Mouse (Mus musculus) intestine, embryonic 16.5 days (tissue): Measurements from ENCODE around the gene Cinp. TPM values are rescaled to one million over a fixed set of nuclear protein-coding genes. Genes with fewer than 3 reads are reported as not detected.

Experiments used
- ATAC-seq: fragments of 200-750 bp; cut with Nextera tagmentation; 2 replicates; pipeline ENCODE4 v1.8.0; 2017; ENCODE audit warnings: moderate TSS enrichment, moderate library complexity
- H3K27ac ChIP-seq: fragments of 300-500 bp; sonication (generic); 2 replicates; pipeline ENCODE4 v1.5.1; 2014; ENCODE audit warnings: mild to moderate bottlenecking, low read length
- H3K27me3 ChIP-seq: fragments of 300-500 bp; sonication (generic); replicated peaks from 2 replicates; pipeline ENCODE4 v1.6.1; 2014; ENCODE audit warnings: low read length, control low read depth, mixed read lengths; ENCODE audit not compliant: control insufficient read depth, insufficient read depth
- H3K36me3 ChIP-seq: fragments of 300-500 bp; sonication (generic); 2 replicates; pipeline ENCODE4 v1.6.1; 2014; ENCODE audit warnings: low read length, control low read depth; ENCODE audit not compliant: control insufficient read depth, insufficient read depth
- H3K4me1 ChIP-seq: fragments of 300-500 bp; sonication (generic); 2 replicates; pipeline ENCODE4 v1.6.1; 2014; ENCODE audit warnings: low read length, control low read depth, mixed read lengths; ENCODE audit not compliant: control insufficient read depth, insufficient read depth
- H3K4me2 ChIP-seq: fragments of 300-500 bp; sonication (generic); 2 replicates; pipeline ENCODE4 v1.6.1; 2014; ENCODE audit warnings: low read depth, low read length, control low read depth
- H3K4me3 ChIP-seq: fragments of 300-500 bp; sonication (generic); 2 replicates; pipeline ENCODE4 v1.5.1; 2014; ENCODE audit warnings: mild to moderate bottlenecking, low read length
- H3K9ac ChIP-seq: fragments of 300-500 bp; sonication (generic); 2 replicates; pipeline ENCODE4 v1.6.1; 2014; ENCODE audit warnings: low read depth, low read length
- H3K9me3 ChIP-seq: fragments of 300-500 bp; sonication (generic); 2 replicates; pipeline ENCODE4 v1.6.1; 2016; ENCODE audit warnings: low read length, control low read depth; ENCODE audit not compliant: control insufficient read depth
- WGBS: fragments of 180-500 bp; shearing (Covaris S2); extraction: QIAGEN DNeasy Blood & Tissue Kit; methylation state at CpG from one replicate; pipeline ENCODE4 v1.1.7; 2014; 5-methylcytosine and 5-hydroxymethylcytosine counted together
- polyA plus RNA-seq: library from polyadenylated mRNA; unstranded; fragments of >200 nt; fragmentation: Nextera tagmentation; extraction: Ambion mirVana; gene quantifications from 2 replicates; pipeline ENCODE4 v1.2.1, GENCODE M21; 2015

Gene Cinp
- polyA plus RNA-seq, 1 experiment from 2014 or later, result 72.7 TPM

DNA sequence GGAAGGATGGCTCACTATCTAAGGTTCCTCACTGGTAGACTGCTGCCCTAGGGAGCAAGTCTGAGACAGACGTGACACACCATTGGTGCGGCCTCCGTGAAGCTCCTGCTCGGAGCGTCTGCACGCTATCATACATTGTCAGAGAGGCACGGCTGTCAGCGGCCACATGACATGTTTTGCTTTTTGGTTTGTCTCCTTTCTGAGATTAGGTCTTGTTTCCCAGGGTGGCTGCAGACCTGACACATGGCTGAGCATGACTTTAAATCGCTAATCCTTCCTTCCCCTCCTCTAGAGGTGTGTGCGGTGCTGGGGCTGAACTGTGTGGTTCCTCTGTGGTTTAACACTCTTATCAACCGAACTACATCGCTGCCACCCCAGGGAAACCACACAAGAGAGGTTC, 37.5 kb downstream of the Cinp start:
- H3K4me3 ChIP-seq, result peak overlapping the region; percentile 76
- H3K9ac ChIP-seq, result peak overlapping the region; percentile 89
- no peaks in the 10 kb centered on the region for H3K27me3 ChIP-seq
- no peak overlapping the region for H3K27ac ChIP-seq
- H3K4me1 ChIP-seq, result peaks cover 16% of the 10 kb centered on the region
- 59% methylated on average over 12 of the region's 12 CpGs for WGBS
- ATAC-seq, result no peak
- no peaks in the 10 kb centered on the region for H3K9me3 ChIP-seq
- no peaks in the 10 kb centered on the region; the same call in 1 of the 2 replicates for H3K36me3 ChIP-seq
- H3K4me2 ChIP-seq, result peak overlapping the region; percentile 67

- H3K27me3 ChIP-seq, result no peaks in the 10 kb centered on the region
- H3K27ac ChIP-seq, result peak overlapping the region; percentile 58
- peak overlapping the region; percentile 76 for H3K4me3 ChIP-seq
- peak; percentile 29 for ATAC-seq
- 12% methylated on average over 9 of the region's 9 CpGs for WGBS
- peak overlapping the region; percentile 89 for H3K9ac ChIP-seq
- peaks cover 21% of the 10 kb centered on the region for H3K4me1 ChIP-seq
- peak overlapping the region; percentile 67 for H3K4me2 ChIP-seq
- H3K36me3 ChIP-seq, result no peaks in the 10 kb centered on the region
- H3K9me3 ChIP-seq, result no peaks in the 10 kb centered on the region
Observed at GRCm38 (mm10) chr12:110850929-110851256, 38.1 kb downstream of the Cinp start.

GRCm38 (mm10) chr12:110850010-110850928, 38.7 kb downstream of the Cinp start, which contains the start of gene Zfp839:
TSS of gene Zfp839 (plus strand) at chr12:110850253.
- peaks cover 22% of the 10 kb centered on the region for H3K4me1 ChIP-seq
- peak within 1 kb of the TSS; percentile 89 for H3K9ac ChIP-seq
- peak; percentile 78 for ATAC-seq
- no peaks in the 10 kb centered on the region for H3K9me3 ChIP-seq
- peak within 1 kb of the TSS; percentile 76 for H3K4me3 ChIP-seq
- no peaks in the 10 kb centered on the region for H3K36me3 ChIP-seq
- H3K27me3 ChIP-seq, result no peaks in the 10 kb centered on the region
- peak within 1 kb of the TSS; percentile 67 for H3K4me2 ChIP-seq
- H3K27ac ChIP-seq, result peak within 1 kb of the TSS; percentile 68
- WGBS, result under 1% methylated on average over 85 of the region's 89 CpGs

GRCm38 (mm10) chr12:110846191-110846765, 42.7 kb downstream of the Cinp start:
- peak overlapping the region; percentile 55 for H3K4me3 ChIP-seq
- peak overlapping the region; percentile 66; the same call in 1 of the 2 replicates for H3K9ac ChIP-seq
- H3K27me3 ChIP-seq, result no peaks in the 10 kb centered on the region
- H3K4me2 ChIP-seq, result peak overlapping the region; percentile 71
- no peaks in the 10 kb centered on the region for H3K36me3 ChIP-seq
- no peak for ATAC-seq
- peak overlapping the region; percentile 75; the same call in 1 of the 2 replicates for H3K27ac ChIP-seq
- no peaks in the 10 kb centered on the region for H3K9me3 ChIP-seq
- peaks cover 14% of the 10 kb centered on the region for H3K4me1 ChIP-seq
- 61% methylated on average over 6 of the region's 6 CpGs for WGBS

GRCm38 (mm10) chr12:110845131-110845880, 43.6 kb downstream of the Cinp start:
- H3K4me3 ChIP-seq, result peak overlapping the region; percentile 55
- peak overlapping the region; percentile 71 for H3K4me2 ChIP-seq
- H3K27me3 ChIP-seq, result no peaks in the 10 kb centered on the region
- WGBS, result under 1% methylated on average over 36 of the region's 36 CpGs
- H3K4me1 ChIP-seq, result peaks cover 9% of the 10 kb centered on the region
- no peaks in the 10 kb centered on the region for H3K36me3 ChIP-seq
- peak overlapping the region; percentile 85 for H3K27ac ChIP-seq
- H3K9ac ChIP-seq, result peak overlapping the region; percentile 66
- no peaks in the 10 kb centered on the region for H3K9me3 ChIP-seq
- peak; percentile 94 for ATAC-seq

- WGBS, result under 1% methylated on average over 42 of the region's 42 CpGs
- Histone ChIP-seq H3K9me3 (no peaks in the 10 kb centered on the region), H3K27ac (peak overlapping the region; percentile 85), H3K27me3 (no peaks in the 10 kb centered on the region), H3K9ac (peak overlapping the region; percentile 63), H3K4me1 (peaks cover 9% of the 10 kb centered on the region), H3K4me2 (peak overlapping the region; percentile 71), H3K4me3 (peak overlapping the region; percentile 55), H3K36me3 (no peaks in the 10 kb centered on the region)
- peak; percentile 61 for ATAC-seq
Observed at GRCm38 (mm10) chr12:110844227-110845130, 44.5 kb downstream of the Cinp start.

DNA sequence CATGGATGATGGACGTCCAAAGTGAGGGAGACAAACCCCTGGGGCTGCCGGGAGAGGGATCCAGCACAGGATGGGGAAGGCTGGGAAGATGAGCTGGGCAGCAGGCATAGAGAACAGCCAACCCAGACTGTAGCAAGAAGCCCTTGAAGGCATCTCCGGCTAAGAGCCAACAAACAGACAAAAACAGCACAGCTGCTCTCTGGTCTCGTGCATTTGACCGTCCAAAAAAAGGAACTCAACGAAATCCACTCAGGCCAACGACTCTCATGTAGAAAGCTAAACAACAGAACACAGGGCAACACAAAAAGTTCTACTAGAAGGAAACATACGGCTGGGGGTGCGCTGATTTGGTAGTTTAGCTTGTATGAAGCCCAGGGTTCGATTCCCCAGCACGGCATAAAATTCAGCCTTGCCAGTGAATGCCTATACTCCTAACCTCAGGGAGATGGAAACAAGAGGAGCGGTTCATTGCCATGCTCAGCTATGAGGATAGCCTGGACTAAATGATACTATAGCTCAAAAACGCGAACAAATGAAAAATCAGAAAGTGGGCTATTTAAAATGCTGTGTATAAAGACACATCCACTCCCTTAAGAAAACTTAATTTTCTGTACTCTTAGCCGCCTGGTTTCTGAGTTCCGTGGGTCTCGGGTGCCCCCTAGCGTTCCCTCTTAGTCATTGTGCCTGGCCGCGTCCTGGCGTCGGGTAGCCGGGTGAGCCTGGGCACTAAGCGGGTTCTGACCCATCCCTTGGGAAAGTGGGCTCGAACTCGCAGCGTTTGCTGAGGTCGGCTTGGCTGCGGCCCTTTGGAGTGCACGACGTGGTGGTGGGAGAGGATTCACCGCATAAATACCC, 45.5 kb downstream of the Cinp start:
- Histone ChIP-seq H3K4me3 (peak overlapping the region; percentile 55), H3K4me2 (peak overlapping the region; percentile 71), H3K27me3 (no peaks in the 10 kb centered on the region), H3K27ac (no peak overlapping the region), H3K9me3 (no peaks in the 10 kb centered on the region), H3K36me3 (no peaks in the 10 kb centered on the region), H3K4me1 (peaks cover 8% of the 10 kb centered on the region), H3K9ac (peak overlapping the region; percentile 63)
- ATAC-seq, result peak; percentile 29; the same call in 1 of the 2 replicates
- WGBS, result 21% methylated on average over 32 of the region's 32 CpGs
